Mouse (Mus musculus): ENCODE measurements around the gene Ehd4.

Ehd4 gene

DNA sequence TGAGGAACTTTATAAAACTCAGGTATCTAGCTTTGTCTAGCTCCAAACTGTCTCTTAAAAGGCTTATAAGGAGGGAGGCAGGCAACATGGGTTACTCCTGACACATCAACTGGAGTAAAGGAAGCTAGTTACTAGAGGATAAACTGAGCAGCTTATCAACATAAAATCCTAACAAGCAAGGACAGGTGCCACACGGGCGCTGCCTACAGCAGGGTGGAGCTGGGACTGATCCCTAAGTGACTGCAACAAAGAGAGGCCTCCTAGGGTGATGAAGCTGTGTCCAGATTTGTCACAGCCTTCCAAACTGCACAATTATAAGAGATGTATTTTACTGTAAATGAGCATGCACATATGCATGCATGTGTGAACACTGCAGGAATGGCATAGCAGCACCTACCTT is 47.0 kb downstream of the Ehd4 start:
- DNase-seq (ENCODE audit: low spot score) = no peak

DNA sequence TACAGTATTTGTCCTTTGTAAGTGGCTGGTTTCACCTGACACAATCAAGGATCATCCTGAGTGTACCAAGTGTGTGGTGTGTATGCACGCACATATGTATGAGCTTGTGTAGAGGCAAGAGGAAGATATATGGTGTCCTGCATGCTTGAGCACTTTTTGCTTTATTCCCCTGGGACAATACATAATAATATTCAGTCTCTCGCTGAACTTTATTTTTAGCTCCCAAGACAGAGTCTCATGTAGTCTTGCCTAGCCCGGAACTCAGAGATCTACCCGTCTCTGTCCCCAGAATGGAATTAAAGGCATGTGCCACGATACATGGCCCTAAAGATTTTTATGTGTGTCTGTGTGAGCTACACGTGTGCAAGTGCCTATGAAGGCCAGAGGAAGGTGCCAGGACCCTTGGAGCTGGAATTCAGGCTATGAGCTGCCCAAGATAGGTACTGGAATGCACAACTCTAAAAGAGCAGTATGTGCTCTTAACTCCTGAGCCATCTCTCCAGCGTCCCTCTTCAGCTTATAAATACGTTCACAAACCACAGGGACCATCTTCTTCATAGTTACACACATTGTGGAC is 47.9 kb downstream of the Ehd4 start:
- DNase-seq (ENCODE audit: low spot score) = no peak

DNA sequence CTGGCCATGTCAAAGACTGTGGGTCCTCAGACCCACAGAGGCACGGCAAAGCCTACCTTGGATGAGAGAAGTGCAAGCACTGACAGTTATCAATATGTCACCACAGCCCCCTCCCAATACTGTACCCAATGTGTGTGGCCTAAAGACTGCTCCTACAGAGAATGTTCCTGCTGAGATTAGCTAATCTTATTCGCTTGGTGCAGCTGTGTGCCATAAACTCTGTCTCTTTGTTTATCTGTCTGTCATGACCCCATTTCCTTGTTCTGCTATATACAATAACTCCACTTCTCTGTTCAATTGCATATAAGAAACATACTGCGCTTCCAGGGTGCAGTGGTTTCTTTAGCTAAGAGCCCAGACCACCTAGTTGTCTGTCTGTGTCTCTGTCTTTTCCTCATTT is 48.5 kb downstream of the Ehd4 start:
- DNase-seq (ENCODE audit: low spot score) = no peak

DNA sequence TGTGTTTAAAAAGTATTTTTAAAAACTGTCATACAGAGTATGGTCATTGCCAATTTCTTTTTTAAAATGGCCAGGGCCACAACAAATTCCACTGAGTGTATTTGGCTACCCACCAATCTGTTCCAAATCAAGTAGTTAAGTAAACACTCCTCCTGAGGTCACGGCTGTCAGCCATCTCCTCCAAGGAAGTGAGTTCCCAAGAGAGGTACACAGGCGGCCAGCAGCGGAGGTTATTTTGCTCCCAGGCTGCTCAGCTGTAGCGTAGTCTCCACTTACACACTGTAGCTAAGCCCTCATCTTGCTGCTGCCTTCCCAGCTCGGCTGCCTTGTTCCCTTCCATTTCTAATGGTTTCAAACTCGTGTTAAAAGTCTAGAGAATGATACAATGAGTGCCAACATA is 51.5 kb downstream of the Ehd4 start:
- no peak for DNase-seq (ENCODE audit: low spot score)

- no peak for DNase-seq (ENCODE audit: low spot score)
Observed at GRCm38 (mm10) chr2:120102450-120102849, 52.0 kb downstream of the Ehd4 start.

DNA sequence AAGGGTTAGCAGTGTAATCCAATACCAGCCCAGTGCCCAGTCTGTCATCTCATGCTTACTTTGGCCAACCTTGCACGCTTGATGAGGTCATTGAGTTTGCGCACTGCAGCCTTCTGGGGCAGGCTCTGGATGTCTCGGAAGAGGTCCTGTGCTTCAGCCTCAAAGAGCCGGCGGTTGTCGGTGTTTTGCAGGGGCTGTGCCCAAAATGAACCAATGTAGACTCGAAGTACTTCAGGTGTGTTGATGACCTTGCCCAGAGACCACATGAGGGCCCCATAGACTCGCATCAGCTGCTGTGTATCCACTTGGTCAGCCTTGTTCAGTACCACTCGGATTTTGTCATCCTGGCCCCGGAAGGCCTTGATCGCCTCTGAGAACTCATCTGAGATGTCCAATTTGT is 52.4 kb downstream of the Ehd4 start:
- DNase-seq (ENCODE audit: low spot score) = no peak

DNA sequence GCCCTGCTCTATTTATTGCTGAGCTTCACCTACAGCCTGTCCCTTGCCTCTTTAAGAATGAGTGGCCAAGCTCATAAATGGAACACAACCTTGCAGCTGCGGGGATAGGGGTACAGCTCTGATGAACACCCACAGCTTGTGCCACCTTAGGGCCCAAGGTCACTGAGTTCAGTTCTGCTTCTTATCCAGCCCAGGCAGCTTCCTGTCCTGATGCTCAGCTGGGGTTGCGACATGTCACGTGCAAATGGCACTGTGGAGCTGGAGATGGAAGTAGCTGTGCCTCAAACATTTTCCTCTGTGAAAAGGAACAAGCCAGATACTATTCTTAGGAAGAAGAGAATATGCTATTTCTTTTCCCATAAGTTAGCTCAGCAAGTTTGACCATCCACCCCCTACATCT is 54.5 kb downstream of the Ehd4 start:
- no peak for DNase-seq (ENCODE audit: low spot score)

- DNase-seq (ENCODE audit: low spot score) = no peak
Observed at GRCm38 (mm10) chr2:120099263-120099662, 55.1 kb downstream of the Ehd4 start.

GRCm38 (mm10) chr2:120098781-120099202 is 55.6 kb downstream of the Ehd4 start:
- no peak for DNase-seq (ENCODE audit: low spot score)

GRCm38 (mm10) chr2:120097868-120098267 is 56.5 kb downstream of the Ehd4 start:
- DNase-seq (ENCODE audit: low spot score) = no peak

GRCm38 (mm10) chr2:120096711-120097110 is 57.7 kb downstream of the Ehd4 start:
- no peak for DNase-seq (ENCODE audit: low spot score)

GRCm38 (mm10) chr2:120096191-120096590 is 58.2 kb downstream of the Ehd4 start:
- no peak for DNase-seq (ENCODE audit: low spot score)

DNA sequence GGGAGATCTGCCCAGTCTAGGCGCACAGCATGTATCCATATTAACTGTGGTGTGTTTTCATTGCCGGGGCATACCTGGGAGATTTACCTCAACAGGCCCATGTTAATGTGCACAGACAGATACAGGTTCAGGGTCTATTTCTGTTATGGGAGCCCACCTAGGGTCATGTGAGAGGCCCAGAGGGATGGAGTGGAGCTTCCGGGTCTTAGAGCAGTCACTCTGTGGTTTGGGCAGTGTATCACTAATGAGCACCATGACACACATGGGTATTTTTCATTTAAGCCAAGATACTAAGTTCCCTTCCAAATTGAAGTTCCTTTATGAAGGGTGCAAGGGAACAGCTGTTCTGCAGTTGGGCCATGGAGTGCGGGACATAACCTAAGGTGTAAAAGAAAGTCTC is 59.2 kb downstream of the Ehd4 start:
- DNase-seq (ENCODE audit: low spot score) = no peak

GRCm38 (mm10) chr2:120093671-120094430 is 60.6 kb downstream of the Ehd4 start:
- DNase-seq (ENCODE audit: low spot score) = peak; percentile 46

- no peak for DNase-seq (ENCODE audit: low spot score)
Observed at GRCm38 (mm10) chr2:120090979-120091378, 63.4 kb downstream of the Ehd4 start.

GRCm38 (mm10) chr2:120087897-120088296 is 66.5 kb downstream of the Ehd4 start:
- DNase-seq (ENCODE audit: low spot score) = no peak

DNA sequence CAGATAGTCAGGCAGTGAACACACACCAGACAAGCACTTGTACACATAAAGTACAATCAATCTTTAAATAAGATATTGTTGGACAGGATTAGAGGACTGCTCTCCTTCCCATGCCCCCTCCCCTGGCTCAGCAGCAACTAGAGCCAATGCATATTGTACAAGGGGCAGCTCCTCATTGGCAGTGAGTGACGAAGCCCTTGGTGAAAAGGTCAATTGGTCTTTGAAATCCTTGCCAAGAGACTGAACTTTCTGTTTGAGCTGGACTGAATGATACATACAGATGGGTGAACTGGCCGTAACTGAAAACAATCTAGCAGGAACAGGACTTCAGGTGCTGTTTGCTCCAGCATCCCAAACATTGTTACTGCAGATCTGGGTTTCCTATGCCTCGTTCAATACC is 67.0 kb downstream of the Ehd4 start:
- DNase-seq (ENCODE audit: low spot score) = no peak

GRCm38 (mm10) chr2:120086038-120086437 is 68.4 kb downstream of the Ehd4 start:
- no peak for DNase-seq (ENCODE audit: low spot score)

GRCm38 (mm10) chr2:120084593-120085361 is 69.6 kb downstream of the Ehd4 start:
- no peak for DNase-seq (ENCODE audit: low spot score)

GRCm38 (mm10) chr2:120082416-120082815 is 72.0 kb downstream of the Ehd4 start:
- no peak for DNase-seq (ENCODE audit: low spot score)

DNA sequence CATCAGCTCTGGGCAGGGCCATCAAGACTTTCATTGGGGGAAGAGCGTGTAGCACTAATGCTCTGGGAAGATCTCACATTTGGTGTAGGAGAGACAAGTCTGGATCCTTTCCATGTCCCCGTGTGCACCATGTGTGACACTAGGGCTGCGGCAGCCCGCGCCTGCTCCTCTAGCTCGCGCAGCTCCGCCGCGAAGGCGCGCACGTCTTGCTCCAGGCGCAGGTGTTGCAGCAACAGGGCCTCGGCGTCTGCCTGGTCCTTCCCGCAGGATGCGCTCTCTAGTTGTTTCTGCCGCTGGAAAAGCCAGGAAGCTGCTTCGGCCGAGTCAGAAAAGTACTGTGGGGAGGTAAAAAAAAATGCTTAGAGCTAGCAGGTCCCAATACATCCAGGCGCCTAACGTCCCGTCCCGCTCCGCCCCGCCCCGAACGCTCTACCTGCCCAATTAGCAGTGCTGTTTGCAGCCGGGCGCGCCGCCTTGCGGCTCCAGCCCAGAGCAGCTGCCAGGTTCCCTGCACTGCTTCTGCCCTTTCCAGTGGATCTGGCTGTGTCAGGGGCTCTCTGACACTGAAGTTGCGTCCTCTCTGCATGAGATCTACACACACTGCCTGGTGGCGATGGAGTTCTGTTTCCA is 78.2 kb downstream of the Ehd4 start:
- no peak for DNase-seq (ENCODE audit: low spot score)

DNA sequence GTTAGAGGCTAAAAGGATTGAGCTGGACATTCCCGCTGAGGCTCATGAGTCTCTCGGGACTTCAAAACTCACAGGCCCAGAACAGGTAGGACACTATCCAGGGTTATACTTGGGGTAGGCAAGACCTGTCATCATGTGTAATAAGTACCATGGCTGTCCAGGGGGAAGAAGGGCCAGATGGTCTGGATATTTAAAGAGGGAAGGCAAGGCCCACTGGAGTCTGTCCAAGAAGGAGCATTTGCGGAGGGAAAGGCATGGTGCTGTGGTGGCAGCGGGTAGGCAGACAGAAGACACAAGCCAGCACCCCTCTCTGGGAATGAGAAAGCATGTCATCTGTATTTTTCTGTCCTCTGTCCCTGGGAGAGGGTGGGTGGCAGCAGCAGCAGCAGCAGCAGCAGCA is 80.3 kb downstream of the Ehd4 start:
- DNase-seq (ENCODE audit: low spot score) = peak; percentile 17
